Comparison of ENCODE assay signal across 9 mouse cellular contexts in the genomic region with DNA sequence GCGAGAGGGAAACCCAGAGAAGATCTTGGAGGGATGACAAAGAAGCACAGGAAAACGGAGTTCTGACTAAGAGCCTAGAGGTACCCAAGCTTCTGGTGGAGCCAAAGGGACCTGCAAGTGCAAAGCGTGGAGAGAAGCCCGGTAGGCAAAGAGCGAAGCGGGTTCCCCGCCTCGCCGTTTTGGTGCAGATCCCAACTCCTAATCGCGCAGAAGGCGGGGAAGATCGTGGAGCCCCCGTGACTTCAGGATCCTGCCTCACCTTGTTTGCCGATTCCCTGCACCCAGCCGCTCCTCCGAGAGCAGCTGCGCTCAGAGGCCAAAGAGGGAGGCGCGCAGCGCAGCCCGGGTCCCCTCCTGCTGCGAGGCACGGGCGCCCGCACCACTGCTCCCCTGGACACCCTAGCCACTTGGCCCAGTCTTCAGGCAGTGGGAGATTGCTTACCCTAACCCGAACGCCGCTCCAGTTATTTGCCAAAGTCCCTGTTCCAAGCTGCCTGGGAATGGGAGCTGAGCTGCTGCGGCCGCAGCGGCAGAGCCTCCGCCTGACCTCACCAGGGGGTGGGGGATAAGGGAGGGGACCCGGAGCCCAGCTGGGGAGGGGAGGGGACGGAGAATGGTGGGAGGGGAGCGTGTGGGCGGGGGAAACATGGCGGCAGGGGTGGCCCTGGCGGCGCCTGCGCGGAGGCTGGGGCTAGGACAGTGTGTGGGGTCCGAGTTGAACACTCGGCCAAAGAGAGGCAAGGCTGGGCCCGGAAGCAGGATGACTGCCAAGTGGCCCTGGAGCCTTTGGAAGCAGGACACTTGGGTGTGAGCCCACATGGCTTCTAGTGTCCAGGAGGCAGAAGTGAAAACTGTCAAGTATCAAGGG. TPM values are rescaled to one million over a fixed set of nuclear protein-coding genes. Genes with fewer than 3 reads are reported as not detected.
DNase-seq lines count a peak whose midpoint lies in the region; ATAC-seq lines count a peak whose summit lies in the region.
"Had no signal": no experiment of that assay in that cellular context is flagged by ENCODE, and none has a peak within 500 bp of the region (broad histone marks: within the 10 kb centered on the region; RNA-seq: fewer than 3 reads in every experiment).

Klhl13 (minus strand) TSS at position 569 of the 868 bp plus-strand sequence.

- H3K4me2 ChIP-seq in liver, embryonic 16.5 days (ENCODE audit: low read depth, low read length), result peak within 1 kb of the TSS; percentile 27; the same call in 1 of the 2 replicates

- intact Hi-C loops in heart, postnatal 25 days (cut with DNase I), result loop anchor here (10.0 kb wide), 1 partner anchor 190 kb away; no protein-coding TSS in a partner anchor

- H3K36me3 ChIP-seq in liver, embryonic 16.5 days (ENCODE audit: control insufficient read depth, insufficient read depth), result no peaks in the 10 kb centered on the region

- ATAC-seq in liver, embryonic 16.5 days (ENCODE audit: low read depth), result peak; percentile 83

- no peak within 1 kb of the TSS; the same call in 1 of the 2 replicates for H3K9ac ChIP-seq in liver, embryonic 16.5 days (ENCODE audit: low read depth, low read length)

- H3K4me3 ChIP-seq in liver, embryonic 16.5 days (ENCODE audit: low read depth, low read length), result peak within 1 kb of the TSS; percentile 50

- H3K4me1 ChIP-seq in liver, embryonic 16.5 days (ENCODE audit: control insufficient read depth, low read depth, low read length), result no peaks in the 10 kb centered on the region

- H3K27ac ChIP-seq in liver, embryonic 16.5 days (ENCODE audit: low read length), result no peak within 1 kb of the TSS

- peak; percentile 52 for DNase-seq in ES-CJ7 (ENCODE audit: low read depth, low spot score)
- peak; percentile 8 for DNase-seq in cerebellum, adult 8-10 months
- DNase-seq in forelimb bud, embryonic 11.5 days (ENCODE audit: low read depth, low spot score), result peak; percentile 42
- DNase-seq in heart, postnatal 25 days (ENCODE audit: low spot score), result peak; percentile 53
- DNase-seq in layer of hippocampus, adult 18-20 months (ENCODE audit: low spot score in 2 of 2), result peak; percentile 3 to 9
- peak; percentile 48 for DNase-seq in ovary, adult 18-20 months (ENCODE audit: low spot score)
- peak; percentile 85 for DNase-seq in yolk sac, embryonic 10.5 days (ENCODE audit: low spot score)

- no peaks in the 10 kb centered on the region for H3K27me3 ChIP-seq in liver, embryonic 16.5 days (ENCODE audit: control insufficient read depth, insufficient read depth, low read depth, low read length)
- H3K27me3 ChIP-seq: CH12.LX had no signal

- H3K9me3 ChIP-seq in liver, embryonic 16.5 days (replicated peaks; ENCODE audit: control insufficient read depth, low read length), result no peaks in the 10 kb centered on the region

- 12% methylated on average over 38 of the region's 45 CpGs for WGBS in liver, embryonic 16.5 days (ENCODE audit: insufficient replicate concordance)

RNA-seq across cellular contexts. Expression of gene Klhl13, which starts in this region (rescaled TPM):
- 10 to 100 TPM; 14.0 to 17.4 TPM for total RNA-seq in heart, postnatal 25 days (2021)
- 10 to 100 TPM; 37.5 to 39.4 TPM for total RNA-seq in layer of hippocampus, adult 18-20 months (2021)
- polyA plus RNA-seq in liver, embryonic 16.5 days (2015; fragmentation: Nextera tagmentation; extraction: Ambion mirVana), result 10.6 and 15.0 TPM in 2 replicates

Comparison
In these comparisons a context has a peak if more than half of its experiments do, and no peak if none do; other contexts are left out.
1. DNase-seq: peak in every context shown above with its lines; median percentile 85 in yolk sac, embryonic 10.5 days; 53 in heart, postnatal 25 days; 52 in ES-CJ7; 48 in ovary, adult 18-20 months; 42 in forelimb bud, embryonic 11.5 days; 8 in cerebellum, adult 8-10 months; 6 in layer of hippocampus, adult 18-20 months.